12 mouse cellular contexts compared by ENCODE assay signal in genomic region chr9:102734739-102735075, GRCm38 (mm10). TPM values are rescaled to one million over a fixed set of nuclear protein-coding genes. Genes with fewer than 3 reads are reported as not detected.
DNase-seq lines count a peak whose midpoint lies in the region; ATAC-seq lines count a peak whose summit lies in the region.
"Had no signal": no experiment of that assay in that cellular context is flagged by ENCODE, and none has a peak within 500 bp of the region (broad histone marks: within the 10 kb centered on the region; RNA-seq: fewer than 3 reads in every experiment).

No protein-coding gene starts in this region.

- H3K4me1 ChIP-seq in limb, embryonic 13.5 days, result peaks cover 17% of the 10 kb centered on the region
- H3K4me1 ChIP-seq in limb, embryonic 10.5 days, result 0 out of 2 replicates have a peak, but pooled peaks cover 4% of the 10 kb centered on the region
- H3K4me1 ChIP-seq in intestine, embryonic 16.5 days (ENCODE audit: control insufficient read depth, insufficient read depth, low read length), result peaks cover 20% of the 10 kb centered on the region
- no peaks in the 10 kb centered on the region for H3K4me1 ChIP-seq in forebrain, embryonic 15.5 days
- H3K4me1 ChIP-seq: hindbrain, embryonic 15.5 days had no signal

- H3K4me2 ChIP-seq in limb, embryonic 13.5 days (replicated peaks), result no peak overlapping the region
- no peak overlapping the region for H3K4me2 ChIP-seq in intestine, embryonic 16.5 days (ENCODE audit: low read depth, low read length)
- H3K4me2 ChIP-seq in forebrain, embryonic 15.5 days (replicated peaks), result no peak overlapping the region
- H3K4me2 ChIP-seq: heart, embryonic 11.5 days; hindbrain, embryonic 15.5 days had no signal

- H3K36me3 ChIP-seq in limb, embryonic 13.5 days, result peaks cover 47% of the 10 kb centered on the region
- H3K36me3 ChIP-seq in limb, embryonic 10.5 days, result peaks cover 50% of the 10 kb centered on the region
- H3K36me3 ChIP-seq in intestine, embryonic 16.5 days (ENCODE audit: control insufficient read depth, insufficient read depth, low read length), result peaks cover 21% of the 10 kb centered on the region
- peaks cover 44% of the 10 kb centered on the region for H3K36me3 ChIP-seq in forebrain, embryonic 15.5 days

- no peak overlapping the region for H3K9ac ChIP-seq in limb, embryonic 13.5 days
- H3K9ac ChIP-seq in intestine, embryonic 16.5 days (ENCODE audit: low read depth, low read length), result peak overlapping the region; percentile 25; the same call in 1 of the 2 replicates
- no peak overlapping the region for H3K9ac ChIP-seq in forebrain, embryonic 15.5 days (replicated peaks)
- H3K9ac ChIP-seq: hindbrain, embryonic 15.5 days had no signal

- H3K9me3 ChIP-seq in limb, embryonic 13.5 days, result no peaks in the 10 kb centered on the region
- H3K9me3 ChIP-seq in limb, embryonic 10.5 days (replicated peaks), result no peaks in the 10 kb centered on the region
- no peaks in the 10 kb centered on the region for H3K9me3 ChIP-seq in intestine, embryonic 16.5 days (ENCODE audit: control insufficient read depth, low read length)
- no peaks in the 10 kb centered on the region for H3K9me3 ChIP-seq in forebrain, embryonic 15.5 days
- H3K9me3 ChIP-seq: hindbrain, embryonic 15.5 days had no signal

- no peak for DNase-seq in limb, embryonic 10.5 days (ENCODE audit: low spot score)
- DNase-seq in kidney, postnatal 25 days, result peak; percentile 54 to 74
- peak; percentile 64 for DNase-seq in lung, postnatal 36 days
- DNase-seq in cerebellum, adult 11-12 months, result no peak
- DNase-seq: cerebellum, postnatal 10 days; thymus, postnatal 4 days had no signal

- no peaks in the 10 kb centered on the region for H3K27me3 ChIP-seq in limb, embryonic 13.5 days
- no peaks in the 10 kb centered on the region for H3K27me3 ChIP-seq in limb, embryonic 10.5 days (ENCODE audit: low read depth, poor library complexity, severe bottlenecking)
- no peaks in the 10 kb centered on the region for H3K27me3 ChIP-seq in intestine, embryonic 16.5 days (replicated peaks; ENCODE audit: control insufficient read depth, insufficient read depth, low read length)
- no peaks in the 10 kb centered on the region for H3K27me3 ChIP-seq in forebrain, embryonic 15.5 days
- H3K27me3 ChIP-seq: hindbrain, embryonic 15.5 days had no signal

- H3K27ac ChIP-seq in limb, embryonic 13.5 days, result peak overlapping the region; percentile 44; the same call in 1 of the 2 replicates
- no peak overlapping the region for H3K27ac ChIP-seq in limb, embryonic 10.5 days
- H3K27ac ChIP-seq in intestine, embryonic 16.5 days (ENCODE audit: low read length), result peak overlapping the region; percentile 93
- H3K27ac ChIP-seq in forebrain, embryonic 15.5 days (replicated peaks), result no peak overlapping the region
- H3K27ac ChIP-seq: hindbrain, embryonic 15.5 days had no signal

- 69% methylated on average over 1 of the region's 1 CpGs for WGBS in limb, embryonic 13.5 days
- WGBS in limb, embryonic 10.5 days, result 80% methylated on average over 1 of the region's 1 CpGs
- WGBS in intestine, embryonic 16.5 days, result 15% methylated on average over 1 of the region's 1 CpGs
- 50% methylated on average over 1 of the region's 1 CpGs for WGBS in forebrain, embryonic 15.5 days

- H3K4me3 ChIP-seq in limb, embryonic 13.5 days, result no peak overlapping the region
- H3K4me3 ChIP-seq in limb, embryonic 10.5 days, result no peak overlapping the region
- H3K4me3 ChIP-seq in intestine, embryonic 16.5 days (ENCODE audit: low read length), result no peak overlapping the region
- H3K4me3 ChIP-seq in forebrain, embryonic 15.5 days, result no peak overlapping the region
- H3K4me3 ChIP-seq: hindbrain, embryonic 15.5 days had no signal

- no peak for ATAC-seq in limb, embryonic 13.5 days (ENCODE audit: low FRiP score, low read depth)
- ATAC-seq in intestine, embryonic 16.5 days, result peak; percentile 90
- no peak for ATAC-seq in cerebellum, adult (ENCODE audit: insufficient number of reproducible peaks, low FRiP score, low TSS enrichment)
- ATAC-seq in forebrain, embryonic 15.5 days (replicated peaks), result no peak

RNA-seq across cellular contexts. Expression of gene Amotl2, which starts 18.2 kb away (rescaled TPM):
- polyA plus RNA-seq in limb, embryonic 13.5 days (2015; fragmentation: Nextera tagmentation; extraction: Ambion mirVana), result 66.8 and 71.3 TPM in 2 replicates
- polyA plus RNA-seq in limb, embryonic 10.5 days (2016; fragmentation: Nextera tagmentation; extraction: Ambion mirVana), result 41.6 and 49.1 TPM in 2 replicates
- polyA plus RNA-seq in intestine, embryonic 16.5 days (2015; fragmentation: Nextera tagmentation; extraction: Ambion mirVana), result 20.4 and 21.8 TPM in 2 replicates
- 65.9 and 69.9 TPM in 2 replicates for polyA plus RNA-seq in forebrain, embryonic 15.5 days (2015; fragmentation: Nextera tagmentation; extraction: Ambion mirVana)

Comparison
In these comparisons a context has a peak if more than half of its experiments do, and no peak if none do; other contexts are left out.
1. H3K27ac ChIP-seq: peak in limb, embryonic 13.5 days (single experiment) and intestine, embryonic 16.5 days (single experiment); none in limb, embryonic 10.5 days (single experiment) and forebrain, embryonic 15.5 days (single experiment).
2. DNase-seq: peak in kidney, postnatal 25 days (2 of 2) and lung, postnatal 36 days (single experiment); none in limb, embryonic 10.5 days (single experiment) and cerebellum, adult 11-12 months (single experiment).